Mouse (Mus musculus): Measurements from ENCODE around the gene Dgkg.

DNA sequence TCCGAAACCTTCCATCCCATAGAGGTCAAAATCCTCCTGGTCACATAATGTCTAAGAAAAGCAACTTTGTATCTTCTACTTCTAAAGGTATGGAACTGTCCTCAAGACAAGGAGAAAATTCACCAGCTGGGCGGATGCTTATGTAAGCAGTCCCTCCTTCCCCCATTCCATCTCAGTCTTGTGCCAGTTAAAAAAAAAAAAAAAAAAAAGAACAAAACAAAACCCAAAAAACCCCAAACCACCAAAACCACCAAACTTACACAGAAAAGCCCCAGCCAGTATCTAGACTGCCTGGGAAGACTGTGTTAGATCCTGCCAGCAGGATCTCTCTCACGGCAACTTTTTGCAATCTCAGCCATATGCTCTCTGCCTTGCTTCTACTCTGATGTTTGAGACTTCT lies 123.9 kb downstream of the Dgkg start:
- TF ChIP-seq EP300 (IDR thresholded peaks at IDR 0.05; ENCODE audit: insufficient read depth, low read depth, low read length): no peak
- TF ChIP-seq CTCF (IDR thresholded peaks at IDR 0.05; ENCODE audit: low read depth, low read length): no peak
